Mouse (Mus musculus) granulocyte monocyte progenitor cell, adult 5-6 weeks (primary cell): ENCODE results near the gene Abr. TPM values are rescaled to one million over a fixed set of nuclear protein-coding genes. Genes with fewer than 3 reads are reported as not detected.

Experiments
- ATAC-seq: replicated peaks from 2 replicates; pipeline ENCODE4 v1.8.0; 2016; ENCODE audit warnings: mild to moderate bottlenecking, moderate TSS enrichment, inconsistent platforms; ENCODE audit not compliant: poor library complexity, severe bottlenecking
- total RNA-seq, 2 experiments: library from RNA; stranded (forward) in 1 of 2; stranded (reverse) in 1 of 2; fragments of 200-712, 200-1000 nt in 1 of 2; fragments of >200 nt in 1 of 2; fragmentation: Nextera tagmentation in 1 of 2; gene quantifications; 2 replicates each; pipeline ENCODE4 v1.2.3; 2014 to 2017

Gene Abr
- total RNA-seq, 2 experiments from 2014 or later, result 53.0 to 54.3 TPM

DNA sequence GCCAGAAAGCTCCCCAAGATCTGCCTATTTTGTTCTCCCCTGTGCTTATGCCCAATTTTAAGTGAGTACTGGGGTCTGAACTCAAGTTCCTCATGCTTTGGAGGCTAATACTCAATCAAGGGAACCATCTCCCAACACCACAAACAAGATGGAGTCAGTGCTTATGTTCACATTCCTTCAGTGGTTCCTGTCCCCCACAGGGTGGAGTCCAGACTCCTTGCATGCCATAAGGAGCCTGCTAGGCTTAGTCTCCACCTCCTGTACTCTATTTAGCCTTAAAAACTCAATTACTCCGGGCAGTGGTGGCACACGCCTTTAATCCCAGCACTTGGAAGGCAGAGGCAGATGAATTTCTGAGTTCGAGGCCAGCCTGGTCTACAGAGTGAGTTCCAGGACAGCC is 2.8 kb upstream of the Abr start:
- no peak for ATAC-seq

DNA sequence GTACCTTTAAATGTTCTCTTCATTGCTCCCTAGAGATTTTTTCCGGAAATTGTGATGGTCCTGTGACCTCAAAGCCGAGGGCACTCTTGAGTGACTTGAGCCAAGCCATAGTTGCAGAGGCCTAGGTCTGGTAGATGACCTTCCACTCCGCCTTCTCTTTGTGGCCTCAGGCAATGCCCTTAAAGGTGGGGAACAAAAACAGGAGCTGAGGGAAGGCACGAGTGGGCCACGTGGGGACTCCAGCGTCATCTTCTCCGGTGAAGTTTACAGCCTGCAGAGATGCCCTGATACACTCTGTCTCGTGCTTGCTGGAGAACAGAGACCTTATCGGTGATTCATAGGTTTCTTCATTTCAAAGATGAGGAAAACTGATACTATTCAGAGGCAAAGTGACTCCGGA is 2.0 kb upstream of the Abr start:
- no peak for ATAC-seq

DNA sequence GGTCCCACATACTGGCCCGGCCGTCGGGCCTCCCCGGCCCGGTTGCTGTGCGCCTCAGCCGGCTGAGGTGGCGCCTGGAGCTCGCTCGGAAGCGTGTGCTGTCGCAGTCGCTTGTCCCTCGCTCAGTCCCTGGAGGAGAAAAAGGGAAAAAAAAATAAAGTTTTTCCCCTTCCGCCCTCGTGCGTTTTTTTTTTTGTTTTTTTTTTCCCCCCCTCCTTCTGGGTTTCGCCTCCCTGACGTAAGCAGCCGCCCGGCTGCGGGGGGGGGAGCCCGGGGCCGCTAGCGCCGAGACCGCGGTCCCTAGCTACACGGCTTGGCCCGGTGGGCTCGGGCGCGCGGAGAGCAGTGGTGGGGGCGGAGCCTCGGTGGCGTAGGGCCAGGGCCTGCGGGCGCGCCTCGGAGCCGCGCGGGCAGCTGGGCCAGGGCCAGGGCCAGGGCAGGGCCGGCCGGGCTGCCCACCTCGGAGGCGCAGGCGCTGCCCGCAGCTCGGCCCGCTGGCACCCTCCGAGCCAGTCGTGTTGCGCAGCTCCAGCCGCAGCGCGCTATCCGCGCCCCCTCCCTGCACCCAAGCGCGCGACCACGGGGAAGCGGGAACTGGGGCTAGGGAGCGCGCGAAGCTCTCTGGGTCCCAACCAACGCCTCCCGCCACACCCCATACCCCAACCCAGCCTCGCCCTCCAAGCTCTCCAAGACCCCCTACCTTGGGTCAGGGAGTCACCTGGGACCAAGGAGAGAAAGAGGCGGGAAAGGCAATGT is 1.3 kb upstream of the Abr start:
- ATAC-seq, result peak; percentile 66

DNA sequence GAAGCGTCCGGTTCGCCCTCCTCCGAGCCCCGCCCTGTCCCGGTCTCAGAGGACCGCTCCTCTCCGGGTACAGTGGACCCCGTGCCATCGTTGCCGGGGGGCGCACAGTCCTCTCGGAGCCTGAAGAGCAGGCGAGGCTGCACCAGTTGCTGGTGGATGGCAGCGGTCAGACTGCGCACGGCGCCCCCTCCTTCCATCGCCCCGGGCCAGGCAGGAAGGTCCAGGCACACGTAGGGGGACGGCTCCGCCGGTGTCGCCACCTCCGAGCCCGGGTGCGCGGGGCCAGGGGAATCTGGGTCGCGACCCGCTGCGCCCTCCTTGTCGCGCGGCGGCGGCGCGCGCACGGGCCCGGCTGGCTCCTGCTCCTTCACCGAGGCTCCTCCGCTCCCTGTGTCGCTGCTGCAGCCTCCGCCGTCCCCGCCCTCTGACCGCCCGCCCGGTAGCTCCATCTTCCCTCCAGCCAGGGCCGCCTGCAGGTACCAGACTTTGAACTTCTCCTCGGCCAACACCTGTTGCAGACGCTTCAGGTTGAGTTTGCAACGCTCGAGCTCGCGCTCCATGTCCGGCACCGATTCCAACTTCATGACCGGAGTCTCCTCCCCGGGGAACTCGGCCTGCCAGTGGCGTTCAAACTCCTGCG is 572 bp upstream of the Abr start:
- peak; percentile 21 for ATAC-seq

DNA sequence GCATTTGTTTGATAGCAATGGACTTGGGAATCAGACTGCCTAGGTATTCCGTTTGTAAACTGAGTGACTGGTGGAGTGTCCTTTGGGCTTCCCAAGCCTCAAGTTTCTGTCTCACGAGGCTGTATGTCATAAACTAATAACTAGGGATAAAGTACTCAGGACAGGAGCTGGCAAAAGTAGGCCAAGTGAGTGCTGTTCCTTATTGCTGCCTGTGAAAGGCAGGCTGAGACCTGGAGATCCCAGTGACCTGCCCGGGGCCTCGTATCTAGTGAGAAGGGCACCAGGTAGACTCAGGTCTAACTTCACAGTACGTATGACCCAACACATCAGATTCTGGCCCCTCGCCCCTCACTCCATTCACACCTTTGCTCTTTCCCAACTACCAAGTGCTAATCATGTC is 4.0 kb downstream of the Abr start:
- no peak for ATAC-seq

DNA sequence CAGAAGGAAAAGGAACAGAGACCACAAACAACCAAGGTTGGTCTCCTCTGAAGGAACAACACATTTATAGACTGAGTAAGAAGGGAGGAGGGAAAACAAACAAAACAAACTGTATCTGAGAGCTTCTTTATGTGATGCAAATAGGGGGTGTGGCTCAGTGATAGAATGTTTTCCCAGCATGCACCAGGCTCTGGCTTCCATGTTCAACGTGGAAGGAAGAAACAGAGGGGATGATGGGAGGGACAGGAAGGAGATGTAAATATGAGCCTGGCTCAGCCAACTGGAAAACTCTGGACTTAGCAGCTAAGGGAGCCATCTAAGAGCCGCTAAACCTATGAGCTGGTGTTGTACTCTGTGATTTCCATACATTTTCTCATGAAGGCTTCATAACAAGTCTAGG is 7.9 kb downstream of the Abr start:
- no peak for ATAC-seq

DNA sequence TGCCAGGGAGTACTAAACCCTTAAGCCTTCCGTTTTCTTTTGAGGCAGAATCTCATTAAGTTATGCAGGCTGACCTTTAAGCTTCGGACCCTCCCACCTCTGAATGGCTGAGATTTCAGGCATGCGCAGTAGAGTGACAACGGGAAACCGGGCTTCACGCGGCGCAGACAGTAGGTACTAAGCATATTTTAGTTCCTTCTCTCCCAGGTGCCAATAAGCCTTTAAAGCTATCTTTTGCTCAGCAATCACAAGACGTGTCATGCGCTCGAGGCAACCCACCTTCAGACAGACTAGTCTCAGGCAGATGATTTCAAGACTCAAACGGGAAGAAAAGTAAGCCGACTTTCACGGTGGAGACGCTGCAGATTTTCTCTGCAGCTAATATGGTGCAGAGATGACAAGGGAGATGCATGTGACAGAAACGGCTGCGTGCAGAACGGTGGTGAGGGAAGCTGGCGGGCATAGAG is 9.4 kb downstream of the Abr start:
- ATAC-seq, result 0 out of 2 replicates have a peak, but pooled peaks have one; percentile 37

DNA sequence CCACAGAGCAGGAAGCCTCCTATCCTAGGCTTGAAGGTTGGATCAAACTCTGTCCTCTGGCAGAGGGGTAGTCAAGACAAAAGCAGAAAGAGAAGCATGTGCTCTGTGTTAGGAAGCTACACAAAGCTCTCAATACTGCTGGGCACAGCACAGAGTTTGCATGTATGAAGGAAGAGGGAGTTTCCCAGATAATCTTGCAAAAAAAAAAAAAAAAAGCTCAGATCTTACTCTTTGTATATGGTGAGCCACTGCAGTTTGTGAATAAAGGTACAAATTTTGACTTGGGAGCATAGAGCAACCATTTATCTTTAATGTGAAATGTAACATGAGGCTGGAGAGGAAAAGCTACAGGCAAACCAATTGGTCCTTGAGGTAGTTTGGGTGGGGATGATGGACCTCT is 11.2 kb downstream of the Abr start:
- ATAC-seq, result no peak

DNA sequence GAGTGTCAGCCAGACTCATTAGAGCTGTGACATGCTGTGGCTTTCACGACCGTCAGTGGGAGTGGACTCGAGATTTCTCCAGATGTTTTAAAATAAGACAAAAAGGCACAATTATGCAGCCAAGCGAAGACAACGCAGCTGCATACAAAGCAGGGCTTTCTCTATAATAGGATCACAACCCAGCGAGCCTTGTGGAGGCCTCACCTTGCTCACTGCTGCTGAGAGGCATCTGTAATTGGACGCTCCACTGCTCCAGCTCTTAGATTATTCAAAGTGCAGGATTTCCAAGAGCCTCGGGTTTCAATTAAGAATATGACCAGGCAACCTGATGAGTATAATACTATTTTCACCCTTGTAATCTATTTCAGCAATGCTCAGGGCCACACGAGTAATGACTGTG is 15.6 kb downstream of the Abr start:
- ATAC-seq, result no peak

DNA sequence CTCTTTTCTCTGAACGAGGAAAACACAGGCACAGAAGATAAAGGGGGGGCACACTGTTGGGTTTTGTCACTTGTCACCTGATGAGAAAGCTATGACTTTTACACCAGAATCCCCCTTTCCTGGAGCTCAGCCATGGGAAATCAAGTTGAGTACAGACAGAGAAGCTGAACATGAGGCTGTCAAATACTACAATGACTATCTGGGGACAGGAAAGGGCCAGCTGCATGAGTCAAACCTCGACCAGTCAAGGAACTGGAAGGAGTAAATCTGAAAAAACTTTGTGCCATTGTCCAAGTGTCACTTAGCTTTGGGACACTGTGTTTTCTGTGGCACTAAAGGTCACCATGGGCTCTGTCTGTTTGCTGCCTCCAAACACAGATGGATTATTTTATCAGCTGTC is 22.9 kb downstream of the Abr start:
- no peak for ATAC-seq

DNA sequence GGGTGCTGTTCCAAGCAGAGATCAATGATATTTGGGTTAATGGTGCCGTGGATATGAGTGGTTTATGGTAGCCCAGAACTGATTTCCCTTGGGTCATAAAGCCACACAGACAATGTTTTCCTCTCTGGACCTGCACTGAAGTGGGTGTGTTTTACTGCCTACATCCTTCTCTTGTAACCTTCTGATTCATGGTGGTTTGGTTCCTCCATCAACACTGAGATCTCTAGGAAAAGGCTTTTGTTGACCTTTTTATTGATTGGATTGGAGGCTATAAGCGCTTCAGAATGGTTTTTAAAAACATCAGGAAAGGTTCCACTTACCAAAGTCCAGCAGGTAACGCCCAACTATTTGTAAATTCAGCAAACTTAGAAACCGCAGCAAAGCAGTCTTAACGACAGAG is 23.4 kb downstream of the Abr start:
- ATAC-seq, result no peak

DNA sequence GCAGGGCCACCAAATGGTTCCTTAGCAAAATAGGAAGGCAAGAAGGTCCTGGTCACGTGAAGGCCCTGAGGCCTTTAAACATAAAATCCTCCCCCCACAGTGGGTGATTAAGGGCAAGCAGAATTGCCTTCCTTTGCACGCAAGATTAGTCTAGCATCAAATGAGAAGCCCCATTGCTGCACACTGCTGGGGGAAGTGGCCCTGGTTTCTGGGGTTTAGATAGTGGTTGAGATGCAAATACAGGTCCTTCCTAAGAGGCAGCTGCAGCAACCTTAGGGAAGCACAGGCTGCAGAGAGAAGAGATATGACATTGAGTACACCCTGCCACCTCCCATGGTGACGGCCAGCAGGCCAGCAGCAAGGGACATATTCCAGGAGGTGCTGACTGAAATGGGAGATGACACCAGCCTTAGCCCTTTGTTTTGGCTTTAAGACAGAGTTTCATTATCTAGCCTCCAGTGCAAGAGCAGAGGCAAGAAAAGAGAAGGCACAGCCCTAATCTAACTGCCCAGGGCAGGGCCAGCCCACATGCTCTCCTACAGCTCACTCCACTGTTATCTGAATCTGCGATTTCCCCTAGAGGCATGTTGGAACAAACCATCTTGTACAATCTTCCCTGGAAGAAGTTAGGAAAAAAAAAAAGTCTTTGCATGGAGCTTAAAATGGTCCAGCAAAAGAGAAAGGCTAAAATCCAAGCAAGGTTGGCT is 28.3 kb downstream of the Abr start:
- ATAC-seq, result peak; percentile 58

DNA sequence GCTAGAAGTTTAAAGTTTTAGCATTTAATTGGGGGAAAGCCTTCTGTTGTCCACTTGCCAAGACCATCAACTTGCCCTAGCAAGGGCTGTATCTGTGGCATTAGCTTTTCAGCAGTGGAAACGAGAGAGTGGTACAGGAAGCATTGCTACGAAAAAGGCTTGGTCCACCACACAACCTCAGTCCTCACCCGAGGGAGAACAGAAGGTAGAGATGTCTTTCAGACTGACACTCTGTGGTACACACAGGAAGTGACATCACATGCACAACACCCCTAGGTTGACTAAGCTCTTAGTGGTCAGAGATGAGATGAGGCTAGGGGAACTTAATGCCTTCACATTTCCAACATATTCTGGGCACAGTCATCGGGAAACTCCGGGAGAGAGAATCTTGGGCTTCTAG is 32.4 kb downstream of the Abr start:
- ATAC-seq, result peak; percentile 34; the same call in 1 of the 2 replicates

DNA sequence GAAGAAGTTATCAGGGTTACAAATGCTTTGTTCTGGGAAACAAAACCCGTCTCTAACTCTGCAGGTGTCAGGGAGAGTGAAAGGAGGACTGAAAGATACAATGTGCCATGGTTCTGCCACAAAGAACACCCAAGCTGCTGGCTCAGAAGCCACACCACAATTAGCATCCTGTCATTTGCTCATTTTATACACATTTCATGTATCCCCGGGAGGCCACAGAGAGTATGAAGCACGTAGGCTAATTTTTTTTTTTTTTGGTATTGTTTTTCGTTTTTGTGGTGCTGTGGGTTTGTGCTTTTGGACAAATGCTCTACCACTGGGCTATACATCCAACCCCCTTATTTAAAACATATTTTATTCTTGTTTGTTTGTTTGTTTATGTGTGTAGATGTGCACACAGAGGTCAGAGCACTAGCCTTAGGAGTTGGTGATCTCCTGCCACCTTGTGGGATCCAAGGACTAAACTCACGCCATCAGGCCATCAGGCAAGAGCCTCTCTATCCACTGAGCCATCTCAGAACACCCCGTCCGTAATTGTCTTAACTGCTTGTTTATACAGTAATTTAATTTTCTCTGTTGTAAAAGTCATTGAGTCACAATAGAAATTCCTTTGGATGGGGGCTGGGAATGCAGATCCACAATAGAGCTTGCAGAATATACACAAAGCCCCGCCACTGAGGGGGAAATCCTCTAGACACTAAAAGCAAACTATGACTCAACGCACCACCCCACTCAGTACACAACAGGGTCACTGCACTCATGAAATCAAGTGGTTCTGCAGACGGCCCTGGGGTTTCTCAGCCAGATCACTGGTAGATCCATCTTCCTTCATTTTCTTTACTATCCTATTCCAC is 33.3 kb downstream of the Abr start:
- ATAC-seq, result no peak

DNA sequence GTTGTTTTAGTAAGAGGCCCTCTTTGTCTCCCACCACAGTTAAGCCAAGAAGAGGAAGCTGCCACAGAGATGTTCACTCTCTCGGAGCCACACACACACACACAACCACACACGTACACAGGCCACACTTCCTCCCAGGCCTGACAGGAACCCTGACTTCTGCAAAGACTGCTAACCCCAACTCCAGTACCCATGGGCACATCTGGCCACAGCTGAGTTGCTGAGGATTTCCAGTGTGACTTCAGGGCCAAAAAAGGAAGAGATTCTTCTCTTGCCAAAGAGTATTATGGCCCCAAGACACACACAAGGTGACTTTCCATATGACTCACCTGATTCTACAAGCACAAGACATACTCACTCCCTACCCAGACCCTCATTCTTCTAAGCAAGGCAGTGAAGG is 34.1 kb downstream of the Abr start:
- peak; percentile 91 for ATAC-seq

DNA sequence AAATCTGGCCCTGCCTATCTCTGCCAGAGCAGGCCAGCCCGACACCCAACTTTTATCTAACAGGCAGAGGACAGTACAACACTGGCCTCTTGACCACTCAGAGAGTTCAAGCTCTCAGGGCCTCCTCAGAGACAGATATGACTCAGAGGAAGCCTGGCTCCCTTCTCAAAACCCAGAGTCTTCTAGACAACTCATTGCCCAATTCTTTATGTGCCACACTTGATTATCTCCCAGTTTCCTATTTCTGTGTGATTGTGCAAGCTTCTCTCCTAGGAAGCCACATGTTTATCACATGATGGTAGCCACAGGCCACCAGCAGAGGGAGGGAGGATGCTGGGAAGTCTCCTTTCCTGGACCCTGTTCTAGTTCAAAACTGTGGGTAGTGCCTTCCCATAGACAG is 34.8 kb downstream of the Abr start:
- peak; percentile 73 for ATAC-seq

DNA sequence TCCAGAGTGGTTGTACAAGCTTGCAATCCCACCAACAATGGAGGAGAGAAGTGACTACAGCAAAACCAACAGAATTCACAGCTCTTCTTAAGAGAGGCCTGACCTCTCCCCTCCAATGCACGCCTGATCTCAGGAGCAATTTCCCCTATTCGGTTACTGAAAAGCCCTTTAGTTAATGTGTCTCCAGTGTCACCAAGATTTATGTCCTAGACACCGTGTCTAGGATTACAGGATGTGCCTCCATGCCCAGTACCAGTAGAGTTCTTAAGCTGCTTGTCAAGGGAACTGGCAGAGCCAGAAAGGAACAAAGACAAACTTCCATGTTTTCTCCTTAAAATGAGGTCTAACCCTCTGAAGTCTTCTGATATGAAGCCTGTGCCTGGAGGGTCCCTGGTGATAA is 36.0 kb downstream of the Abr start:
- no peak for ATAC-seq

DNA sequence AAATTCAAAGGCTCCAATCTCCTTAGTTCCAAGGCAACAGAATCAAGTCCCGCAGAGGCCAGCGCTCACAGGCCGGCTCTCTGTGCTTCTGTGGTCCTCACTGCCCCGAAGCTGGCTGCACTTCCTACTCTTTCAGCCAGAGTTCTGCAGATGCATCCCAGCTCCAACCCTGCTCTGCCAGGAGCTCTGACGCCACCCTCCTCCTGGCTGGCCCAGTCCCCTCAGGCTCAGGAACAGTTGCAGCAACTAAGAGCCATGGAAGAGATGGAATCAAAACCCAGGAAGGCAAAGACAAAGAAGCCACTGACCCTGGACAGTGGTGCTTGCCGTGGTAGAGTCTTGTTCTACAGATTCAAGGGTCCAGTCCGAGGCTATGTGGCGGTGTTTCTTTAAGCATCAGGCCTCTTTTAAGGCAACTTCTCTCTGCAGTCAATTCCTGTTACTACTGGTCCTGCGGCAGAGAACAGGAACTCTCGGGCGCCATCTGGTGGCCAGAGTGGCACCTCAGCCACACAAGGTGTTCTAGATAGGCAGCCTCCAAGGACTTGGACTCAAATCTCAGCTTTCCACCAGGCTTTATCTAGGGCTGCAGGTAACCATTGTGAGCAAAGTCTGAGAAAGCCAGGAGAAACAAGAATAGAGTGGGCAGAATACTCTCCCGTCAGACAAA is 44.4 kb downstream of the Abr start:
- ATAC-seq, result peak; percentile 75

DNA sequence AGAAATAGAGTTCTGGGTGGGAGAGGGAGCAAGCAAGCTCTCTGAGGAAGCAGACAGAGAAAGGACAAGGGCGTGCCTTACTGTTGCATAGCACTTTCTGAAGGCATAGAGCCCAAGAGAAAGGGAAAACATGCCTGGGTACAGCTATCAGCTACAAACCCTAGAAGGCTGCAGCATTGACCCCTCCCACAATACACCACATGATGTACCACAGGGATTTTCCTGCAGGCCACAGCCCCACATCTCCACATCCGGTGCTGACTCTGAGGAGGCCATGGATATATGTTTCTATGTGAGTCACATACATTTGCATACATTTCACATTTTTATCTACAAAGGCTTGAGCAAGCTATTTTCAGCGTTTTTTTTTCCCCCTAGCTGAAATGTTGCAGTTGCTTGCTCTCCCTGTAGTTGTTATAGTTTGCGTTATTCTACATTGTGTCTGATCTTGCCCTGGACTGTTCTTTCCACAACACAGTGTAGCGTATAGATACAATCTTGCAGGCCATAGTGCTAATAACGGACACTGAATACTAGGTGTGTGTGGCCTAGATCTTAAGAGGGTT is 49.2 kb downstream of the Abr start:
- no peak for ATAC-seq

DNA sequence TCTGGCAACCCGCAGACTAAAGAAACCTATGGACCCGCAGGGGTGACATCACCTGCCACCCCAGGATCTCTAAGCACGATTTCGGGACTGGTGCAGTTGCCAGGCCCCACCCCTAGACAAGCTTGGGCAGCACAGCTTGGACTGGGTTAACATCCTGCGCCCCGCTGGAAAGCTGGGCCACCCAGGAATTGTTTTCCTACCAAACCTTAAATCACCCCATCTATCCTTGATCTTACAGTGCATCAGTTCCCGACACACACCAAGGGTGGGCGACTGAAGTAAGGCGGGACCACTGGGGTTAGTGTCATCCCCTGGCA is 50.5 kb downstream of the Abr start:
- no peak for ATAC-seq
